27 mouse cellular contexts compared by ENCODE assay signal in the genomic region with DNA sequence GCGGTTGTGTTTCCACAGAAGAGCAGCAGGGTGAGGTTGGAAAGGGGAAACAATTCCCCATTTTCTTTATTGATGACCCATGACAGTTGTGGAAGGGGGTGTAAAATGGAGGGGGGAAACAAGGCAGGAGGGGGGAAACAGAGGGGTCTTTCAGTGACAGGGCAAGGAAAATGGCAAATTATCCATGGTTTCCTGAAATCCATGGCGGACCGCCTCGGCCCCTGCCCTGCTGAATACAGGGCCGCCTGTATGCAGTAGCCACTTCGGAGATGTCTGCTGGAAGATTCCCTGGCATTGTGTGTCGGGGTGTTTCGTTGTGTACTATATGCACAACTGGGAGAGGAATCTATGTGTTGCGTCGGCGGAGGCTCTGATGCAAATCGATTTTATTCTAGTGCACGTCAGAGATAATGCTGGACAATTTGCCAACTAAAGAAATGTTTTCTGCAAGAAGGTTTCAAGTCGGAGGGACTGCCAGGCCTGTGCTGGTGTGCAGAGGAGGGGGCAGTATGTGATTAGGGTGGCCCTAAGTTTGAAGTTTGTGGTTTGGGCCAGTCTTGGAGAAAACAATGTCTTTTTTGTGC. TPM values are rescaled to one million over a fixed set of nuclear protein-coding genes. Genes with fewer than 3 reads are reported as not detected.
DNase-seq lines count a peak whose midpoint lies in the region; ATAC-seq and TF ChIP-seq lines count a peak whose summit lies in the region.
"Had no signal": no experiment of that assay in that cellular context is flagged by ENCODE, and none has a peak within 500 bp of the region (broad histone marks: within the 10 kb centered on the region; RNA-seq: fewer than 3 reads in every experiment).

No protein-coding gene starts in this region.

- peaks cover 89% of the 10 kb centered on the region for H3K27me3 ChIP-seq in forebrain, embryonic 11.5 days (ENCODE audit: control insufficient read depth, insufficient read depth, low read length)
- H3K27me3 ChIP-seq in forebrain, embryonic 15.5 days: peaks cover 90% of the 10 kb centered on the region
- peaks cover 100% of the 10 kb centered on the region for H3K27me3 ChIP-seq in midbrain, embryonic 10.5 days (ENCODE audit: low read depth, poor library complexity, severe bottlenecking)
- H3K27me3 ChIP-seq in midbrain, embryonic 15.5 days (replicated peaks): peaks cover 87% of the 10 kb centered on the region

- no peak overlapping the region for H3K4me2 ChIP-seq in forebrain, embryonic 11.5 days (ENCODE audit: low read depth, low read length, severe bottlenecking)
- H3K4me2 ChIP-seq in forebrain, embryonic 15.5 days (replicated peaks): no peak overlapping the region
- no peak overlapping the region for H3K4me2 ChIP-seq in midbrain, embryonic 15.5 days
- H3K4me2 ChIP-seq: embryonic facial prominence, embryonic 15.5 days; heart, embryonic 13.5 days; kidney, embryonic 15.5 days; limb, embryonic 13.5 days; liver, embryonic 11.5 days; lung, embryonic 15.5 days had no signal

- no peak overlapping the region for H3K4me3 ChIP-seq in forebrain, embryonic 11.5 days (ENCODE audit: low read depth, low read length)
- no peak overlapping the region for H3K4me3 ChIP-seq in forebrain, embryonic 15.5 days
- peak overlapping the region; percentile 32 for H3K4me3 ChIP-seq in midbrain, embryonic 10.5 days
- no peak overlapping the region for H3K4me3 ChIP-seq in midbrain, embryonic 15.5 days
- H3K4me3 ChIP-seq: embryonic facial prominence, embryonic 15.5 days; heart, embryonic 13.5 days; kidney, embryonic 15.5 days; limb, embryonic 13.5 days; lung, embryonic 15.5 days had no signal

- H3K27ac ChIP-seq in forebrain, embryonic 11.5 days (ENCODE audit: low read depth, low read length): no peak overlapping the region
- H3K27ac ChIP-seq in forebrain, embryonic 15.5 days (replicated peaks): no peak overlapping the region
- H3K27ac ChIP-seq in midbrain, embryonic 10.5 days (replicated peaks): peak overlapping the region; percentile 63
- H3K27ac ChIP-seq in midbrain, embryonic 15.5 days: no peak overlapping the region
- H3K27ac ChIP-seq: embryonic facial prominence, embryonic 15.5 days; heart, embryonic 13.5 days; kidney, embryonic 15.5 days; limb, embryonic 13.5 days; lung, embryonic 15.5 days had no signal

- WGBS in forebrain, embryonic 11.5 days: 4% methylated on average over 14 of the region's 14 CpGs
- WGBS in forebrain, embryonic 15.5 days: 12% methylated on average over 14 of the region's 14 CpGs
- WGBS in midbrain, embryonic 10.5 days: 5% methylated on average over 14 of the region's 14 CpGs
- 7% methylated on average over 14 of the region's 14 CpGs for WGBS in midbrain, embryonic 15.5 days

- no peak for ATAC-seq in forebrain, embryonic 11.5 days (replicated peaks; ENCODE audit: low FRiP score)
- ATAC-seq in forebrain, embryonic 15.5 days (replicated peaks): no peak
- no peak for ATAC-seq in midbrain, embryonic 15.5 days (replicated peaks)
- ATAC-seq: forebrain, embryonic 16.5 days; inflammation-experienced regulatory T-cells, adult 6 months had no signal

- TF ChIP-seq POLR2A in brain, embryonic 14.5 days (IDR thresholded peaks at IDR 0.05; ENCODE audit: borderline replicate concordance, extremely low read depth, insufficient read depth, insufficient read length, poor library complexity, severe bottlenecking): no peak

- no peak for TF ChIP-seq CTCF in brain, embryonic 14.5 days (IDR thresholded peaks at IDR 0.05; ENCODE audit: borderline replicate concordance, extremely low read depth, insufficient read depth, insufficient read length)

- no peak for DNase-seq in forebrain, embryonic 11.5 days (ENCODE audit: low spot score)
- peak; percentile 48 for DNase-seq in midbrain, embryonic 10.5 days (ENCODE audit: low spot score)
- DNase-seq in brain, embryonic 14.5 days (ENCODE audit: low read depth): peak; percentile 42
- peak; percentile 48 for DNase-seq in embryo, embryonic 9.5 days (ENCODE audit: extremely low spot score)
- DNase-seq in thymus, postnatal 25 days: no peak
- DNase-seq in spleen, postnatal 10 days (ENCODE audit: low spot score in 2 of 2): no peak
- DNase-seq: adrenal gland, adult 8-10 months; cerebellum, adult 8-10 months; cerebellum, postnatal 25 days; heart, postnatal 10 days; kidney, adult 18-20 months; kidney, postnatal 25 days; right cerebral cortex, postnatal 4 days had no signal

- no peaks in the 10 kb centered on the region for H3K36me3 ChIP-seq in forebrain, embryonic 11.5 days (ENCODE audit: control insufficient read depth, insufficient read depth, low read length)
- no peaks in the 10 kb centered on the region for H3K36me3 ChIP-seq in forebrain, embryonic 15.5 days
- H3K36me3 ChIP-seq in midbrain, embryonic 10.5 days: no peaks in the 10 kb centered on the region
- no peaks in the 10 kb centered on the region for H3K36me3 ChIP-seq in midbrain, embryonic 15.5 days (replicated peaks)
- H3K36me3 ChIP-seq: embryonic facial prominence, embryonic 15.5 days; G1E; heart, embryonic 13.5 days; kidney, embryonic 15.5 days; limb, embryonic 13.5 days; lung, embryonic 15.5 days had no signal

- peaks cover 28% of the 10 kb centered on the region for H3K4me1 ChIP-seq in forebrain, embryonic 11.5 days (replicated peaks; ENCODE audit: control insufficient read depth, insufficient read depth, low read length)
- H3K4me1 ChIP-seq in forebrain, embryonic 15.5 days: peaks cover 36% of the 10 kb centered on the region
- peaks cover 96% of the 10 kb centered on the region for H3K4me1 ChIP-seq in midbrain, embryonic 10.5 days
- H3K4me1 ChIP-seq in midbrain, embryonic 15.5 days: peaks cover 47% of the 10 kb centered on the region

- H3K9me3 ChIP-seq in forebrain, embryonic 11.5 days (ENCODE audit: control insufficient read depth, low read length): no peaks in the 10 kb centered on the region
- no peaks in the 10 kb centered on the region for H3K9me3 ChIP-seq in forebrain, embryonic 15.5 days
- H3K9me3 ChIP-seq in midbrain, embryonic 10.5 days (replicated peaks): no peaks in the 10 kb centered on the region
- no peaks in the 10 kb centered on the region for H3K9me3 ChIP-seq in midbrain, embryonic 15.5 days
- H3K9me3 ChIP-seq: embryonic facial prominence, embryonic 15.5 days; heart, embryonic 13.5 days; kidney, embryonic 15.5 days; limb, embryonic 13.5 days; lung, embryonic 15.5 days had no signal

- 0 out of 2 replicates have a peak overlapping the region, but pooled peaks have one; percentile 5 for H3K9ac ChIP-seq in forebrain, embryonic 11.5 days (ENCODE audit: low read length)
- H3K9ac ChIP-seq in forebrain, embryonic 15.5 days (replicated peaks): no peak overlapping the region
- no peak overlapping the region for H3K9ac ChIP-seq in midbrain, embryonic 15.5 days
- H3K9ac ChIP-seq: embryonic facial prominence, embryonic 15.5 days; heart, embryonic 13.5 days; kidney, embryonic 15.5 days; limb, embryonic 13.5 days; lung, embryonic 15.5 days had no signal

RNA-seq across cellular contexts. Expression of a gene that starts 4.8 kb away (rescaled TPM):
- polyA plus RNA-seq in forebrain, embryonic 11.5 days (2014; fragmentation: Nextera tagmentation; extraction: Ambion mirVana): 27.6 and 33.2 TPM in 2 replicates
- polyA plus RNA-seq in forebrain, embryonic 15.5 days (2015; fragmentation: Nextera tagmentation; extraction: Ambion mirVana): 3.1 and 6.7 TPM in 2 replicates
- 33.7 and 34.4 TPM in 2 replicates for polyA plus RNA-seq in midbrain, embryonic 10.5 days (2016; fragmentation: Nextera tagmentation; extraction: Ambion mirVana)
- 3.9 and 6.1 TPM in 2 replicates for polyA plus RNA-seq in midbrain, embryonic 15.5 days (2015; fragmentation: Nextera tagmentation; extraction: Ambion mirVana)
- polyA plus RNA-seq in brain, embryonic 14.5 days (2012; rRNA removed): 10.1 and 17.1 TPM in 2 replicates
- polyA plus RNA-seq: G1E; heart, embryonic 13.5 days; inflammation-experienced regulatory T-cells, adult 6 months; kidney, embryonic 15.5 days; limb, embryonic 13.5 days; liver, embryonic 11.5 days; liver, embryonic 16.5 days; lung, embryonic 15.5 days; spleen, adult 2 months; thymus, postnatal 0 days had no signal

RNA-seq across cellular contexts. Expression of a gene that starts 39.5 kb away (rescaled TPM):
- 8.6 and 10.9 TPM in 2 replicates for polyA plus RNA-seq in forebrain, embryonic 11.5 days (2014; fragmentation: Nextera tagmentation; extraction: Ambion mirVana)
- polyA plus RNA-seq in forebrain, embryonic 15.5 days (2015; fragmentation: Nextera tagmentation; extraction: Ambion mirVana): 14.2 and 15.2 TPM in 2 replicates
- 5.4 and 9.3 TPM in 2 replicates for polyA plus RNA-seq in midbrain, embryonic 10.5 days (2016; fragmentation: Nextera tagmentation; extraction: Ambion mirVana)
- polyA plus RNA-seq in midbrain, embryonic 15.5 days (2015; fragmentation: Nextera tagmentation; extraction: Ambion mirVana): 16.4 and 22.7 TPM in 2 replicates
- 30.1 and 35.9 TPM in 2 replicates for polyA plus RNA-seq in brain, embryonic 14.5 days (2012; rRNA removed)
- polyA plus RNA-seq: G1E; inflammation-experienced regulatory T-cells, adult 6 months had no signal

Comparison
In these comparisons a context has a peak if more than half of its experiments do, and no peak if none do; other contexts are left out.
1. DNase-seq: peak in midbrain, embryonic 10.5 days (single experiment), brain, embryonic 14.5 days (single experiment) and embryo, embryonic 9.5 days (single experiment); none in forebrain, embryonic 11.5 days (single experiment), thymus, postnatal 25 days (single experiment) and spleen, postnatal 10 days (0 of 2).